Mouse (Mus musculus) heart, postnatal 0 days (tissue): ENCODE data around the gene Tmprss12. TPM values are rescaled to one million over a fixed set of nuclear protein-coding genes. Genes with fewer than 3 reads are reported as not detected.
A peak's percentile ranks its signal among the peaks of the same experiment; 100 is the strongest.

Experiments used
- ATAC-seq: fragments of 200-750 bp; cut with Nextera tagmentation; 2 replicates; pipeline ENCODE4 v1.8.0; 2017; ENCODE audit warnings: low read depth, moderate number of reproducible peaks, moderate library complexity; ENCODE audit not compliant: insufficient read depth
- DNase-seq: peaks from one replicate; pipeline ENCODE4 v3.0.0-alpha.2; 2016; ENCODE audit warnings: low spot score
- H3K27ac ChIP-seq: fragments of 300-500 bp; sonication (generic); 2 replicates; pipeline ENCODE4 v1.5.1; 2014; ENCODE audit warnings: low read depth, mild to moderate bottlenecking
- H3K27me3 ChIP-seq: fragments of 300-500 bp; sonication (generic); 2 replicates; pipeline ENCODE4 v1.6.1; 2014; ENCODE audit warnings: low read length, mixed read lengths; ENCODE audit not compliant: control insufficient read depth, insufficient read depth
- H3K36me3 ChIP-seq: fragments of 300-500 bp; sonication (generic); replicated peaks from 2 replicates; pipeline ENCODE4 v1.6.1; 2014; ENCODE audit warnings: low read length, mixed read lengths; ENCODE audit not compliant: control insufficient read depth, insufficient read depth
- H3K4me1 ChIP-seq: fragments of 300-500 bp; sonication (generic); 2 replicates; pipeline ENCODE4 v1.6.1; 2014; ENCODE audit warnings: antibody characterized with exemption; ENCODE audit not compliant: control insufficient read depth, insufficient read depth
- H3K4me2 ChIP-seq: fragments of 300-500 bp; sonication (generic); 2 replicates; pipeline ENCODE4 v1.6.1; 2014; ENCODE audit warnings: low read depth, mild to moderate bottlenecking, low read length, moderate library complexity
- H3K4me3 ChIP-seq: fragments of 300-500 bp; sonication (generic); 2 replicates; pipeline ENCODE4 v1.5.1; 2014; ENCODE audit warnings: low read depth, low read length
- H3K9ac ChIP-seq: fragments of 300-500 bp; sonication (generic); replicated peaks from 2 replicates; pipeline ENCODE4 v1.6.1; 2014; ENCODE audit warnings: low read depth, low read length, mixed read lengths
- H3K9me3 ChIP-seq: fragments of 300-500 bp; sonication (generic); replicated peaks from 2 replicates; pipeline ENCODE4 v1.6.1; 2016; ENCODE audit warnings: low read length; ENCODE audit not compliant: control insufficient read depth
- CTCF ChIP-seq: IDR thresholded peaks from 2 replicates; pipeline ENCODE4 v1.5.1; 2016; ENCODE audit warnings: antibody characterized with exemption, control low read depth, low read depth
- EP300 ChIP-seq: IDR thresholded peaks from 2 replicates; pipeline ENCODE4 v1.6.1; 2016; ENCODE audit warnings: antibody characterized with exemption, low read depth
- WGBS: fragments of 180-500 bp; shearing (Covaris S2); extraction: QIAGEN DNeasy Blood & Tissue Kit; methylation state at CpG from one replicate; pipeline ENCODE4 v1.1.7; 2014; 5-methylcytosine and 5-hydroxymethylcytosine counted together
- polyA plus RNA-seq: library from polyadenylated mRNA; unstranded; fragments of >200 nt; fragmentation: Nextera tagmentation; extraction: Ambion mirVana; gene quantifications from 2 replicates; pipeline ENCODE4 v1.2.1, GENCODE M21; 2015
- total RNA-seq: library from RNA; depleted of rRNA; stranded (reverse); fragments of >200 nt; gene quantifications from 2 replicates; pipeline ENCODE4 v1.2.3, GENCODE M21; 2014; ENCODE audit warnings: low replicate concordance; rRNA removed

The Tmprss12 gene
- total RNA-seq (not detected in 2 replicates), polyA plus RNA-seq (not detected in 2 replicates)

DNA sequence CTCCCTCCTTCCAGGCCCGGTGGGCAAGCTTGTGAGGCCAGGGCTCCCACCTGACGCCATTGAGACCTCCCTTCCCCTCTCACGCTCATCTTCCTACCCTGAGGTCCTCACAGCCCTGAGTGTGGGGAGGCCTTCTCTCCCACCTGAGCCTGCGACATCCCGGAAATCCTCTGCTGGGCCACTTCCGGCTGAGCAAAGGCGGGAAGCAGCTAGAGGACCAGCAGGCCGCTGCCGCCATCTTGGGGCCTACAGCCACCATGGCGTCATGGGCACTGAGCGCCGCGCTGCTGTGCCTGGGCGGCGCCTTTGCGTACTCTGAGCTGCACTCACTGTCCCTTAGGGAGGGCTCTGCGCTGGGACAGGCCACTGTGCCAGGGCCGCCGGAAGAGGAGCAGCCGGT lies at the start of gene Tmprss12:
Gene Tmprss12 (plus strand): TSS at position 212 of the 400 bp plus-strand sequence.
- H3K9me3 ChIP-seq, result no peaks in the 10 kb centered on the region
- ATAC-seq (no peak), DNase-seq (no peak)
- no peak within 1 kb of the TSS for H3K4me3 ChIP-seq
- TF ChIP-seq EP300 (no peak), CTCF (no peak)
- H3K36me3 ChIP-seq, result no peaks in the 10 kb centered on the region
- H3K9ac ChIP-seq, result no peak within 1 kb of the TSS
- no peak within 1 kb of the TSS for H3K4me2 ChIP-seq
- no peak within 1 kb of the TSS for H3K27ac ChIP-seq
- H3K27me3 ChIP-seq, result no peaks in the 10 kb centered on the region
- H3K4me1 ChIP-seq, result no peaks in the 10 kb centered on the region
- 91% methylated on average over 20 of the region's 20 CpGs for WGBS

DNA sequence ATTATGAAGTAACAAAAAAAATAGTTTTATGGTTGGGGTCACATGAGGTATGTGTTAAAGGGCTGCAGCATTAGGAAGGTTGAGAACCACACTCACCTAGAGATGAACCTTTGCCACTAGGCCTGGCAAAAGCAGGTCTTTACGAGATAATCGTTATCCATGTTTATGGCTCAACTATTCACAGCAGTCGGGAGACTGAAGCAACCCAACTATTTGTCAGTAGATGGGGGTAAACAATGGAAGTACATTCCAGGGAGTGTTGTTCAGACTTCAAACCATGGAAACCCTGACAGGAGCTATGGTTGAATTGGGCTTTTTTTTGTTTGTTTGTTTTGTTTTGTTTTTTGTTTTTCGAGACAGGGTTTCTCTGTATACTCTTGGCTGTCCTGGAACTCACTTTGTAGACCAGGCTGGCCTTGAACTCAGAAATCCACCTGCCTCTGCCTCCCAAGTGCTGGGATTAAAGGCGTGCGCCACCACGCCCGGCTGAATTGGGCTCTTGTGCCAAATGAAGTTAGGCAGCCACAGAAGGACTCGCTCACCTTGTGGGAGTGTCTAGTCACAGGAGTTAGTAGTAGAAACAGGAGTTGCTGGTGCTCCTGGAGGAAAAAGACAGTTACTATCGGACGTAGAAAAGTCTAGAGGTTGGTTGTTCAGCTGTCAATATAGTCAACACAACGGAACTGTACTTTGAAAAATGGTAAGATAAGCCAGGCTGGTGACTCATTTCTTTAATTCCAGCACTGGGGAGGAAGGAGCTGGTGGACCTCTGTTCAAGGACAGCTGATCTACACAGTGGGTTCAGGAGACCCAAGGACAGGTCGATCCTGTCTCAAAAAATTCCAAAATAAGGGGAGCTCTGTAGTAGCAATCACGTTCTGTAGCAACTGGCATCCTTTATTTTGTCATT lies 48.8 kb upstream of the Tmprss12 start:
- ATAC-seq, result no peak

DNA sequence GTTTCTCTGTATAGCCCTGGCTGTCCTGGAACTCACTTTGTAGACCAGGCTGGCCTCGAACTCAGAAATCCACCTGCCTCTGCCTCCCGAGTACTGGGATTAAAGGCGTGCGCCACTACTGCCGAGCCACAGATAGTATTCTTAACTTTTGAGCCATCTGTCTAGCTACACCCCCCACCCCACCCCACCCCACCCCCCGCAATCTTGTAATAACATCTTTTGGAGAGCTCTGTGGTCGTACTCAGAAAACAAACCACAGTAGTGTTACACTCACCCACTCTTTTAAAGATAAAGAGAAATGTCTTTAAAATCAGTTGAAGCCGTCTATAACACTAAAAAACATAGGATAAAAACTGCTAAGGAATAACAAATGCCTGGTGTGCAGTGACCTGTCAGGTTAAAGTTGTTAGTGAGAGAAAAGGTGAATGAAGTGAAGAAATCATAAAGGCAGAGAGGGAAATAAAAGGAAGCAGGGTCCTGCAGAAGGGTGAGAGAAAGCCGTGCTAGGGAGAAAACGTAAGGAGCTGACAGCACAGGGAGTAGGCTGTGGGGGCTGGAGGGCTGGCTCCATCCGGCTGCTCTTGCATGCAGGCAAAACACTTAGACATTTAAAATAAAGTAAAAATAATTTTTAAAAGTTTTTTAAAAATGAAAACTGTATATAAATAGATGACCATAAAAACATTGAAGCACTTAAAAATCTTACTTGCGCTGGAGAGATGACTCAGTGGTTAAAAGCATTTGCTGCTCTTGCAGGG lies 45.2 kb upstream of the Tmprss12 start:
- no peak overlapping the region for H3K4me2 ChIP-seq
- TF ChIP-seq CTCF, result no peak
- no peak for TF ChIP-seq EP300
- H3K9me3 ChIP-seq, result no peaks in the 10 kb centered on the region
- DNase-seq, result no peak
- 87% methylated on average over 12 of the region's 12 CpGs for WGBS
- H3K36me3 ChIP-seq, result peaks cover 49% of the 10 kb centered on the region
- no peak overlapping the region for H3K27ac ChIP-seq
- H3K4me1 ChIP-seq, result peaks cover 11% of the 10 kb centered on the region
- ATAC-seq, result no peak
- no peaks in the 10 kb centered on the region for H3K27me3 ChIP-seq
- H3K4me3 ChIP-seq, result no peak overlapping the region
- H3K9ac ChIP-seq, result no peak overlapping the region

More for the DNA sequence above, 48.8 kb upstream of the Tmprss12 start:
- Histone ChIP-seq H3K4me3 (no peak overlapping the region), H3K36me3 (peaks cover 34% of the 10 kb centered on the region), H3K4me2 (no peak overlapping the region), H3K9ac (no peak overlapping the region), H3K27me3 (no peaks in the 10 kb centered on the region), H3K9me3 (no peaks in the 10 kb centered on the region), H3K27ac (peak overlapping the region; percentile 51; the same call in 1 of the 2 replicates), H3K4me1 (peaks cover 16% of the 10 kb centered on the region)
- TF ChIP-seq CTCF (no peak), EP300 (no peak)
- no peak for DNase-seq
- WGBS, result 67% methylated on average over 14 of the region's 14 CpGs

DNA sequence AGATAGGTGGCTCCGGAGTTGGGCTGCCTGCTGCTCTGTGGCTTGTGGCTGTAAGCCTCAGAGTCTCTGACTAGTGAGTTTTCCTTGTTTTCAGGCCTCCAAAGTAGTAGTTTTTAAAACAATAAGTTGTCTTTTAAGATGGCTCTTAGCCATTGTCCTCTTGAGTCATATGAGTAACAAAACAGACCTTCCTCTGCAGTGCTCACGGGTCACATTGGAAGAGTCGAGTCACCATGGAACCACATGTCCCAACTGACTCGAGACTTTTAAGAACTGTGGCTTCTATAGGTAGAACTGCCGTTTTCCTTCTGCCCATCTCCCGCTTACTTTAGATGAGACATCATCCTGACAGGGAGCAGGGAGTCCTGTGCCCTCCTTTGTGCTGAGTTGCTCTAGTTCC lies 43.7 kb upstream of the Tmprss12 start:
- Histone ChIP-seq H3K4me3 (no peak overlapping the region), H3K9ac (no peak overlapping the region; the same call in 1 of the 2 replicates), H3K4me1 (peaks cover 11% of the 10 kb centered on the region), H3K27ac (peak overlapping the region; percentile 69), H3K9me3 (no peaks in the 10 kb centered on the region), H3K36me3 (peaks cover 62% of the 10 kb centered on the region), H3K27me3 (no peaks in the 10 kb centered on the region), H3K4me2 (no peak overlapping the region)
- WGBS, result 51% methylated on average over 6 of the region's 6 CpGs
- TF ChIP-seq CTCF (no peak), EP300 (no peak)
- ATAC-seq (no peak), DNase-seq (no peak)

DNA sequence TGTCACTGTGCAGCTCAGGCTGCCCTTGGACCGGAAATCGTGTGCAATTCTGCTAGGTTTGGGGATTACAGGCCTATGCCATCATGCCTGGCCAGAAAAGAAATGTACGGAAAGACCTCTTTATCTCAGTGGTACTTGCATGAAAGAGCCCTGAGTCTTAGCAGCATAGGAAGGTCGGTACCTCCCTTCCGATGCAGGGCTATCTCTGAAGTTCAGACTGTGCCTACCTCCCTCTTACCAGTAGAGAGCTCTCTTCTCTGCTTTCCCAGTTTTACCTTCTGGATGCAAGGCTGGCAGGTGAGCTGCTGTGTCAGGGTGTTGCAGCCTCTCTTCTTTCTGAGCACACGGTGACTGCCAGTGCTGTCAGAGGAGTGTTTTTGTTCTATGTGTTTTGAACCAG lies 38.9 kb upstream of the Tmprss12 start:
- ATAC-seq (no peak), DNase-seq (no peak)
- no peak overlapping the region for H3K27ac ChIP-seq
- peaks cover 10% of the 10 kb centered on the region for H3K4me1 ChIP-seq
- H3K9me3 ChIP-seq, result no peaks in the 10 kb centered on the region
- no peak overlapping the region for H3K4me3 ChIP-seq
- no peaks in the 10 kb centered on the region for H3K27me3 ChIP-seq
- no peak overlapping the region for H3K4me2 ChIP-seq
- no peak for TF ChIP-seq EP300
- H3K9ac ChIP-seq, result no peak overlapping the region
- peaks cover 68% of the 10 kb centered on the region for H3K36me3 ChIP-seq
- WGBS, result 87% methylated on average over 6 of the region's 6 CpGs
